Mouse (Mus musculus): ENCODE measurements around the gene Hspbp1. TPM values are rescaled to one million over a fixed set of nuclear protein-coding genes. Genes with fewer than 3 reads are reported as not detected.

Hspbp1 gene
- polyA plus RNA-seq, 1 experiment from 2014 or later: 87.7 TPM

GRCm38 (mm10) chr7:4668506-4668905 lies 16.4 kb downstream of the Hspbp1 start:
- Histone ChIP-seq H3K27me3 (no peaks in the 10 kb centered on the region), H3K4me3 (replicated peaks) (no peak overlapping the region), H3K4me1 (0 out of 2 replicates have a peak, but pooled peaks cover 2% of the 10 kb centered on the region), H3K9me3 (replicated peaks) (no peaks in the 10 kb centered on the region), H3K9ac (no peak overlapping the region), H3K36me3 (peaks cover 60% of the 10 kb centered on the region), H3K27ac (replicated peaks) (no peak overlapping the region), H3K4me2 (replicated peaks) (no peak overlapping the region)
- WGBS: 94% methylated on average over 8 of the region's 8 CpGs
- ATAC-seq (ENCODE audit: insufficient number of reproducible peaks, low FRiP score, low TSS enrichment, low read depth): no peak

GRCm38 (mm10) chr7:4666871-4667270 lies 18.0 kb downstream of the Hspbp1 start:
- Histone ChIP-seq H3K36me3 (peaks cover 67% of the 10 kb centered on the region), H3K9me3 (replicated peaks) (no peaks in the 10 kb centered on the region), H3K9ac (no peak overlapping the region), H3K4me1 (no peaks in the 10 kb centered on the region), H3K27ac (replicated peaks) (no peak overlapping the region), H3K4me2 (replicated peaks) (no peak overlapping the region), H3K4me3 (replicated peaks) (no peak overlapping the region), H3K27me3 (no peaks in the 10 kb centered on the region)
- ATAC-seq (ENCODE audit: insufficient number of reproducible peaks, low FRiP score, low TSS enrichment, low read depth): no peak
- WGBS: 94% methylated on average over 5 of the region's 5 CpGs

GRCm38 (mm10) chr7:4663742-4664141 lies 21.1 kb downstream of the Hspbp1 start:
- Histone ChIP-seq H3K9ac (no peak overlapping the region), H3K4me2 (replicated peaks) (no peak overlapping the region), H3K36me3 (peaks cover 39% of the 10 kb centered on the region), H3K27ac (replicated peaks) (no peak overlapping the region), H3K9me3 (replicated peaks) (no peaks in the 10 kb centered on the region), H3K4me1 (peaks cover 10% of the 10 kb centered on the region), H3K4me3 (replicated peaks) (no peak overlapping the region), H3K27me3 (no peaks in the 10 kb centered on the region)
- no peak for ATAC-seq (ENCODE audit: insufficient number of reproducible peaks, low FRiP score, low TSS enrichment, low read depth)
- WGBS: 92% methylated on average over 2 of the region's 2 CpGs

- no peak overlapping the region for H3K4me3 ChIP-seq (replicated peaks)
- WGBS: 62% methylated on average over 8 of the region's 8 CpGs
- no peaks in the 10 kb centered on the region for H3K27me3 ChIP-seq
- H3K9ac ChIP-seq: no peak overlapping the region
- no peak overlapping the region for H3K4me2 ChIP-seq (replicated peaks)
- peaks cover 10% of the 10 kb centered on the region for H3K4me1 ChIP-seq
- H3K9me3 ChIP-seq (replicated peaks): no peaks in the 10 kb centered on the region
- no peak for ATAC-seq (ENCODE audit: insufficient number of reproducible peaks, low FRiP score, low TSS enrichment, low read depth)
- no peak overlapping the region for H3K27ac ChIP-seq (replicated peaks)
- peaks cover 34% of the 10 kb centered on the region for H3K36me3 ChIP-seq
Measured at GRCm38 (mm10) chr7:4663179-4663578, 21.7 kb downstream of the Hspbp1 start.

GRCm38 (mm10) chr7:4659911-4660443 lies 24.9 kb downstream of the Hspbp1 start:
- Histone ChIP-seq H3K9me3 (replicated peaks) (no peaks in the 10 kb centered on the region), H3K27ac (replicated peaks) (peak overlapping the region; percentile 94), H3K36me3 (peaks cover 16% of the 10 kb centered on the region), H3K4me1 (peaks cover 31% of the 10 kb centered on the region), H3K27me3 (no peaks in the 10 kb centered on the region), H3K4me3 (replicated peaks) (peak overlapping the region; percentile 74), H3K9ac (0 out of 2 replicates have a peak overlapping the region, but pooled peaks have one; percentile 90), H3K4me2 (replicated peaks) (peak overlapping the region; percentile 83)
- ATAC-seq (ENCODE audit: insufficient number of reproducible peaks, low FRiP score, low TSS enrichment, low read depth): no peak
- 43% methylated on average over 3 of the region's 3 CpGs for WGBS

- Histone ChIP-seq H3K4me3 (replicated peaks) (peak within 1 kb of the TSS; percentile 74), H3K4me2 (replicated peaks) (peak within 1 kb of the TSS; percentile 83), H3K9me3 (replicated peaks) (no peaks in the 10 kb centered on the region), H3K9ac (peak within 1 kb of the TSS; percentile 90), H3K4me1 (peaks cover 39% of the 10 kb centered on the region), H3K36me3 (peaks cover 10% of the 10 kb centered on the region), H3K27me3 (no peaks in the 10 kb centered on the region), H3K27ac (replicated peaks) (peak within 1 kb of the TSS; percentile 94)
- ATAC-seq (ENCODE audit: insufficient number of reproducible peaks, low FRiP score, low TSS enrichment, low read depth): peak; percentile 97
- under 1% methylated on average over 54 of the region's 54 CpGs for WGBS
Measured at GRCm38 (mm10) chr7:4658912-4659551, 25.8 kb downstream of the Hspbp1 start, which contains the start of gene Ppp6r1. Gene Ppp6r1, minus strand, starts transcription at chr7:4659019.

GRCm38 (mm10) chr7:4658128-4658907 lies 26.6 kb downstream of the Hspbp1 start:
- WGBS: under 1% methylated on average over 77 of the region's 78 CpGs
- H3K4me1 ChIP-seq: peaks cover 43% of the 10 kb centered on the region

GRCm38 (mm10) chr7:4657521-4658127 lies 27.2 kb downstream of the Hspbp1 start:
- Histone ChIP-seq H3K27ac (replicated peaks) (peak overlapping the region; percentile 94), H3K36me3 (peaks cover 6% of the 10 kb centered on the region; the same call in 1 of the 2 replicates), H3K4me2 (replicated peaks) (peak overlapping the region; percentile 83), H3K9me3 (replicated peaks) (no peaks in the 10 kb centered on the region), H3K27me3 (no peaks in the 10 kb centered on the region), H3K4me1 (peaks cover 43% of the 10 kb centered on the region), H3K4me3 (replicated peaks) (peak overlapping the region; percentile 74), H3K9ac (peak overlapping the region; percentile 90)
- no peak for ATAC-seq (ENCODE audit: insufficient number of reproducible peaks, low FRiP score, low TSS enrichment, low read depth)
- 44% methylated on average over 9 of the region's 9 CpGs for WGBS

More at GRCm38 (mm10) chr7:4658128-4658907, 26.6 kb downstream of the Hspbp1 start:
- Histone ChIP-seq H3K27ac (replicated peaks) (peak overlapping the region; percentile 94), H3K36me3 (peaks cover 10% of the 10 kb centered on the region; the same call in 1 of the 2 replicates), H3K9me3 (replicated peaks) (no peaks in the 10 kb centered on the region), H3K4me2 (replicated peaks) (peak overlapping the region; percentile 83), H3K27me3 (no peaks in the 10 kb centered on the region), H3K4me3 (replicated peaks) (peak overlapping the region; percentile 74), H3K9ac (peak overlapping the region; percentile 90)
- peak; percentile 48 for ATAC-seq (ENCODE audit: insufficient number of reproducible peaks, low FRiP score, low TSS enrichment, low read depth)

GRCm38 (mm10) chr7:4656818-4657217 lies 28.1 kb downstream of the Hspbp1 start:
- WGBS: 65% methylated on average over 1 of the region's 1 CpGs

GRCm38 (mm10) chr7:4655916-4656315 lies 29.0 kb downstream of the Hspbp1 start:
- Histone ChIP-seq H3K9me3 (replicated peaks) (no peaks in the 10 kb centered on the region), H3K27me3 (no peaks in the 10 kb centered on the region), H3K4me2 (replicated peaks) (no peak overlapping the region), H3K4me1 (peaks cover 43% of the 10 kb centered on the region), H3K4me3 (replicated peaks) (no peak overlapping the region), H3K36me3 (peaks cover 9% of the 10 kb centered on the region; the same call in 1 of the 2 replicates), H3K27ac (replicated peaks) (no peak overlapping the region), H3K9ac (no peak overlapping the region)
- no peak for ATAC-seq (ENCODE audit: insufficient number of reproducible peaks, low FRiP score, low TSS enrichment, low read depth)
- WGBS: 73% methylated on average over 1 of the region's 1 CpGs

More at GRCm38 (mm10) chr7:4656818-4657217, 28.1 kb downstream of the Hspbp1 start:
- Histone ChIP-seq H3K27ac (replicated peaks) (no peak overlapping the region), H3K4me2 (replicated peaks) (peak overlapping the region; percentile 83), H3K36me3 (peaks cover 2% of the 10 kb centered on the region; the same call in 1 of the 2 replicates), H3K4me3 (replicated peaks) (peak overlapping the region; percentile 74; the same call in 1 of the 2 replicates), H3K9me3 (replicated peaks) (no peaks in the 10 kb centered on the region), H3K9ac (no peak overlapping the region; the same call in 1 of the 2 replicates), H3K27me3 (no peaks in the 10 kb centered on the region), H3K4me1 (peaks cover 43% of the 10 kb centered on the region)
- ATAC-seq (ENCODE audit: insufficient number of reproducible peaks, low FRiP score, low TSS enrichment, low read depth): no peak

- H3K36me3 ChIP-seq: peaks cover 9% of the 10 kb centered on the region; the same call in 1 of the 2 replicates
- H3K4me2 ChIP-seq (replicated peaks): no peak overlapping the region
- WGBS: 84% methylated on average over 4 of the region's 4 CpGs
- no peak for ATAC-seq (ENCODE audit: insufficient number of reproducible peaks, low FRiP score, low TSS enrichment, low read depth)
- no peak overlapping the region for H3K4me3 ChIP-seq (replicated peaks)
- no peaks in the 10 kb centered on the region for H3K27me3 ChIP-seq
- peaks cover 40% of the 10 kb centered on the region for H3K4me1 ChIP-seq
- no peaks in the 10 kb centered on the region for H3K9me3 ChIP-seq (replicated peaks)
- no peak overlapping the region for H3K27ac ChIP-seq (replicated peaks)
- no peak overlapping the region for H3K9ac ChIP-seq
Measured at GRCm38 (mm10) chr7:4655393-4655792, 29.5 kb downstream of the Hspbp1 start.
